Mouse (Mus musculus) intestine, postnatal 0 days (tissue): ENCODE measurements around the gene D630036H23Rik. TPM values are rescaled to one million over a fixed set of nuclear protein-coding genes. Genes with fewer than 3 reads are reported as not detected.

ENCODE experiments used
- ATAC-seq: fragments of 200-750 bp; cut with Nextera tagmentation; 2 replicates; pipeline ENCODE4 v1.8.0; 2017; ENCODE audit warnings: mild to moderate bottlenecking, moderate TSS enrichment, moderate library complexity
- H3K27ac ChIP-seq: fragments of 300-500 bp; sonication (generic); 2 replicates; pipeline ENCODE4 v1.5.1; 2014; ENCODE audit warnings: mild to moderate bottlenecking, low read depth, low read length, moderate library complexity
- H3K27me3 ChIP-seq: fragments of 300-500 bp; sonication (generic); replicated peaks from 2 replicates; pipeline ENCODE4 v1.6.1; 2014; ENCODE audit warnings: low read length, mixed read lengths; ENCODE audit not compliant: control insufficient read depth, insufficient read depth
- H3K36me3 ChIP-seq: fragments of 300-500 bp; sonication (generic); 2 replicates; pipeline ENCODE4 v1.6.1; 2014; ENCODE audit warnings: mild to moderate bottlenecking, moderate library complexity; ENCODE audit not compliant: control insufficient read depth, insufficient read depth
- H3K4me1 ChIP-seq: fragments of 300-500 bp; sonication (generic); replicated peaks from 2 replicates; pipeline ENCODE4 v1.6.1; 2014; ENCODE audit warnings: antibody characterized with exemption, low read length, mixed read lengths; ENCODE audit not compliant: control insufficient read depth, insufficient read depth
- H3K4me2 ChIP-seq: fragments of 300-500 bp; sonication (generic); replicated peaks from 2 replicates; pipeline ENCODE4 v1.6.1; 2014; ENCODE audit warnings: low read depth, mild to moderate bottlenecking, moderate library complexity
- H3K4me3 ChIP-seq: fragments of 300-500 bp; sonication (generic); 2 replicates; pipeline ENCODE4 v1.5.1; 2014; ENCODE audit warnings: low read depth, low read length
- H3K9ac ChIP-seq: fragments of 300-500 bp; sonication (generic); 2 replicates; pipeline ENCODE4 v1.6.1; 2014; ENCODE audit warnings: mild to moderate bottlenecking, low read depth, low read length
- H3K9me3 ChIP-seq: fragments of 300-500 bp; sonication (generic); 2 replicates; pipeline ENCODE4 v1.6.1; 2016; ENCODE audit warnings: mixed run types; ENCODE audit not compliant: control insufficient read depth
- CTCF ChIP-seq: sonication (generic); IDR thresholded peaks from 2 replicates; pipeline ENCODE4 v1.5.1; 2016; ENCODE audit warnings: low read depth, mild to moderate bottlenecking, control low read depth, antibody characterized with exemption, moderate library complexity
- WGBS: fragments of 180-500 bp; shearing (Covaris S2); extraction: QIAGEN DNeasy Blood & Tissue Kit; methylation state at CpG from one replicate; pipeline ENCODE4 v1.1.7; 2014; 5-methylcytosine and 5-hydroxymethylcytosine counted together
- polyA plus RNA-seq: library from polyadenylated mRNA; unstranded; fragments of >200 nt; fragmentation: Nextera tagmentation; extraction: Ambion mirVana; gene quantifications from 2 replicates; pipeline ENCODE4 v1.2.1, GENCODE M21; 2015

The D630036H23Rik gene
- polyA plus RNA-seq, 1 experiment from 2014 or later = 2.2 TPM

GRCm38 (mm10) chr12:36360693-36361092 is 21.3 kb downstream of the D630036H23Rik start:
- TF ChIP-seq CTCF = no peak
- Histone ChIP-seq H3K4me1 (no peaks in the 10 kb centered on the region), H3K27me3 (no peaks in the 10 kb centered on the region), H3K9me3 (no peaks in the 10 kb centered on the region), H3K4me3 (no peak overlapping the region), H3K9ac (no peak overlapping the region), H3K36me3 (no peaks in the 10 kb centered on the region), H3K27ac (no peak overlapping the region), H3K4me2 (no peak overlapping the region)
- WGBS = 96% methylated on average over 5 of the region's 5 CpGs
- no peak for ATAC-seq

- TF ChIP-seq CTCF = no peak
- no peaks in the 10 kb centered on the region for H3K27me3 ChIP-seq
- H3K4me1 ChIP-seq = no peaks in the 10 kb centered on the region
- H3K4me3 ChIP-seq = no peak overlapping the region
- no peak overlapping the region for H3K27ac ChIP-seq
- ATAC-seq = no peak
- H3K36me3 ChIP-seq = no peaks in the 10 kb centered on the region
- 83% methylated on average over 3 of the region's 3 CpGs for WGBS
- H3K4me2 ChIP-seq = no peak overlapping the region
- H3K9ac ChIP-seq = no peak overlapping the region
- H3K9me3 ChIP-seq = no peaks in the 10 kb centered on the region
Observed at GRCm38 (mm10) chr12:36360064-36360463, 21.9 kb downstream of the D630036H23Rik start.

- Histone ChIP-seq H3K9ac (no peak overlapping the region), H3K4me2 (no peak overlapping the region), H3K4me3 (no peak overlapping the region), H3K27ac (no peak overlapping the region), H3K27me3 (no peaks in the 10 kb centered on the region), H3K4me1 (no peaks in the 10 kb centered on the region), H3K36me3 (no peaks in the 10 kb centered on the region), H3K9me3 (no peaks in the 10 kb centered on the region)
- TF ChIP-seq CTCF = no peak
- 70% methylated on average over 4 of the region's 4 CpGs for WGBS
- ATAC-seq = no peak
Observed at GRCm38 (mm10) chr12:36344131-36344530, 37.9 kb downstream of the D630036H23Rik start.

GRCm38 (mm10) chr12:36333837-36334281 is 48.1 kb downstream of the D630036H23Rik start:
- Histone ChIP-seq H3K4me1 (no peaks in the 10 kb centered on the region), H3K4me2 (no peak overlapping the region), H3K27me3 (no peaks in the 10 kb centered on the region), H3K4me3 (no peak overlapping the region), H3K36me3 (no peaks in the 10 kb centered on the region), H3K27ac (no peak overlapping the region), H3K9me3 (no peaks in the 10 kb centered on the region), H3K9ac (no peak overlapping the region)
- 79% methylated on average over 9 of the region's 9 CpGs for WGBS
- TF ChIP-seq CTCF = no peak
- no peak for ATAC-seq

- Histone ChIP-seq H3K4me1 (no peaks in the 10 kb centered on the region), H3K9me3 (no peaks in the 10 kb centered on the region), H3K4me2 (no peak overlapping the region), H3K36me3 (no peaks in the 10 kb centered on the region), H3K27me3 (no peaks in the 10 kb centered on the region), H3K27ac (no peak overlapping the region), H3K4me3 (no peak overlapping the region), H3K9ac (no peak overlapping the region)
- no peak for TF ChIP-seq CTCF
- no peak for ATAC-seq
- WGBS = 97% methylated on average over 1 of the region's 1 CpGs
Observed at GRCm38 (mm10) chr12:36332676-36333075, 49.3 kb downstream of the D630036H23Rik start.

Other genes starting within 250 kb of the D630036H23Rik start
- 25.8 and 26.6 TPM in 2 replicates for gene Ankmy2, start 225.1 kb downstream of the D630036H23Rik start, polyA plus RNA-seq
- 71.9 and 75.3 TPM in 2 replicates for gene Bzw2, start 224.1 kb downstream of the D630036H23Rik start, polyA plus RNA-seq
- gene Lrrc72, start 128.8 kb downstream of the D630036H23Rik start, polyA plus RNA-seq = not detected in 2 replicates
- gene Sostdc1, start 68.0 kb downstream of the D630036H23Rik start, polyA plus RNA-seq = 2.0 and 2.4 TPM in 2 replicates
- gene Ispd, start 731 bp downstream of the D630036H23Rik start, polyA plus RNA-seq = 5.2 and 5.7 TPM in 2 replicates